Mouse (Mus musculus): ENCODE measurements around the gene Acvr2a. TPM values are rescaled to one million over a fixed set of nuclear protein-coding genes. Genes with fewer than 3 reads are reported as not detected.

Acvr2a gene
- polyA plus RNA-seq (2014; fragmentation: Nextera tagmentation; extraction: Ambion mirVana): 19.1 and 22.6 TPM in 2 replicates

DNA sequence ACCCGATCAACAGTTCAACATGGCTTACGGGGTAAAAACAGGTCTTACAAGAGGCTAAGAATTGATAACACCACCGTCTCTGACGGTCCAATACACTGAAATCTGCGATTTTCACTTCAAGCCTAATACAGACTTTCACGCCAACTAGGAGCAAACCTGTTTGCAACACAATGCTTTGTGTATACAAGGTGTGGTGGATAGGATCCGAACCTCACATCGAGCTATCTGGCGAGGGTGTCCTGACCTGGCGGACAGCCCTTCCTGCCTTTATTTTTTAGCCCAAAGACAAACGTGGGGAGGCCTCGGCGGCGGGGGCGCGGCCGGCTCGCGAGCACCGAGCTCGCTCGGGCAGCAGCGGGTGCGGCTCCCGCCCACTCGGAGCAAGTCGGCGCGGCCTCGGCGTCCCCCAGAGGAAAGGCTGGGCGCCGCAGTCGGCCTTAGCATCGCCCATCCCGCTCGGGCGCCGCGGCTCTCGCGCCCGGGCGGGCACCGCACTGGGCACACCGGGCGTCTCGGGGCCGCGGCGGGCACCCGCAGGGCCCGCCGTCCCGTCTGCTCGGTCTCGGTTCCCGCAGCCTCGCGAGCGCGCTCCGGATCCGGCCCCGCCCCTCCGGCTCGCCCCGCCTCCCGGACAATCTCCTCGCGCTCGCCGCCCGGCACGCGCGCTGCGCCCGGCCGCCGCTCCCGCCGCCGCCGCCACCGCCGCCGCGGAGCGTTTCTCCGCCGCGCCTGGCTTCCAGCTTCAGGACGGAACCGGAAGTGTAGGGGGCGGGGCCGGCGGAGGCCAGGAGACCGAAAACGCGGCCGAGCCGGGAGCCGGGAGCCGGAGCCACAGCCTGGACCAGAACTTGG is at the start of gene Acvr2a:
TSS of gene Acvr2a (plus strand) at position 739 of the 852 bp plus-strand sequence.
- Histone ChIP-seq H3K4me1 (replicated peaks; ENCODE audit: control insufficient read depth, insufficient read depth, low read length) (peaks cover 7% of the 10 kb centered on the region; the same call in 1 of the 2 replicates), H3K4me3 (ENCODE audit: low read depth, low read length) (peak within 1 kb of the TSS; percentile 89), H3K27ac (ENCODE audit: low read depth) (peak within 1 kb of the TSS; percentile 97), H3K4me2 (ENCODE audit: low read length) (peak within 1 kb of the TSS; percentile 81), H3K9ac (ENCODE audit: low read length) (peak within 1 kb of the TSS; percentile 91), H3K9me3 (ENCODE audit: control insufficient read depth, low read length) (no peaks in the 10 kb centered on the region), H3K27me3 (replicated peaks; ENCODE audit: control insufficient read depth, insufficient read depth, low read length) (no peaks in the 10 kb centered on the region), H3K36me3 (ENCODE audit: control insufficient read depth, insufficient read depth, low read length) (no peaks in the 10 kb centered on the region)
- WGBS: under 1% methylated on average over 60 of the region's 105 CpGs
- DNase-seq (ENCODE audit: low spot score) (peak; percentile 95), ATAC-seq (replicated peaks; ENCODE audit: low FRiP score, low TSS enrichment, low read depth) (peak; percentile 90)

DNA sequence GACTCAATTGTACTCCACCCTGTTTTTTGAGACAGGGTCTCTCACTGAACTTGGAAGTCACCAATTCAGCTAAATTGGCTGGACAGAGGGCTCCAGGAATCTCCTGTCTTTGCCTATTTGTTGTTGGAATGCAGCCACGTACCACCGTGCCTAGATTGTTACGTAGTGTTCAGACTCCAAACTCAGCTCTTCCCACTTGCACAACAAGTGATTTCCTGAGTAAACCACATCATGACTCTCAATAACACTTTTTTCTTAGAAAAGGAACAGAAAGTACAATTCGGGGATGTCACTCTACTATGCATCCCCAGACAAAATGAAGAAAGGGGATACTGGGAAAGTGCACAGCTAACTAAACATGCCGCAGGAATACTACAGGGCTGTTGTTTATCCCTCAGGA is 47.4 kb upstream of the Acvr2a start:
- Histone ChIP-seq H3K4me2 (ENCODE audit: low read length) (no peak overlapping the region), H3K4me3 (ENCODE audit: low read depth, low read length) (no peak overlapping the region), H3K36me3 (ENCODE audit: control insufficient read depth, insufficient read depth, low read length) (no peaks in the 10 kb centered on the region), H3K9me3 (ENCODE audit: control insufficient read depth, low read length) (no peaks in the 10 kb centered on the region), H3K9ac (ENCODE audit: low read length) (no peak overlapping the region), H3K27ac (ENCODE audit: low read depth) (no peak overlapping the region), H3K4me1 (replicated peaks; ENCODE audit: control insufficient read depth, insufficient read depth, low read length) (no peaks in the 10 kb centered on the region), H3K27me3 (replicated peaks; ENCODE audit: control insufficient read depth, insufficient read depth, low read length) (no peaks in the 10 kb centered on the region)
- no peak for ATAC-seq (replicated peaks; ENCODE audit: low FRiP score, low TSS enrichment, low read depth)
- DNase-seq (ENCODE audit: low spot score): no peak
- 97% methylated on average over 5 of the region's 5 CpGs for WGBS

DNA sequence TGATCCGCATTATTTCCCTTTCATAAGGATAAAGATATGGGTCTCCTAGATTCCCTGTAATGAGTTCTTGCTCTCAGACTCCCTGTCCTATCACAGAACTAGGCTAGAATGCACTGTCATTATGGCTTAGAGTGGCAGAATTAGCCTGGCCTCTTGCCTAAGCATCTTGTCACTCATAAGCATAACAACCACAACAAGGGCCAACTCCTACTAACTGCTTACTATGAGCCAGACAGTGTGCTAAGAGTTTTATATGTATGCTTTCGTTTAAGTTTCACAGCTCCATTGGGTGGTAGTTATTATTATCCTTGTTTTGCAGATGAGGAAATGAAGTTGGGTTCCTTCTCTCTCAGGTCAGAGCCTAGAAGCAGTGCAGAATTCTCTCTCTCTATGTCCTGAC is 46.1 kb upstream of the Acvr2a start:
- H3K4me2 ChIP-seq (ENCODE audit: low read length): no peak overlapping the region
- no peak for ATAC-seq (replicated peaks; ENCODE audit: low FRiP score, low TSS enrichment, low read depth)
- WGBS: 92% methylated on average over 2 of the region's 2 CpGs
- H3K27me3 ChIP-seq (replicated peaks; ENCODE audit: control insufficient read depth, insufficient read depth, low read length): no peaks in the 10 kb centered on the region
- H3K4me3 ChIP-seq (ENCODE audit: low read depth, low read length): no peak overlapping the region
- no peaks in the 10 kb centered on the region for H3K4me1 ChIP-seq (replicated peaks; ENCODE audit: control insufficient read depth, insufficient read depth, low read length)
- no peaks in the 10 kb centered on the region for H3K36me3 ChIP-seq (ENCODE audit: control insufficient read depth, insufficient read depth, low read length)
- no peak for DNase-seq (ENCODE audit: low spot score)
- H3K9ac ChIP-seq (ENCODE audit: low read length): no peak overlapping the region
- no peak overlapping the region for H3K27ac ChIP-seq (ENCODE audit: low read depth)
- no peaks in the 10 kb centered on the region for H3K9me3 ChIP-seq (ENCODE audit: control insufficient read depth, low read length)

DNA sequence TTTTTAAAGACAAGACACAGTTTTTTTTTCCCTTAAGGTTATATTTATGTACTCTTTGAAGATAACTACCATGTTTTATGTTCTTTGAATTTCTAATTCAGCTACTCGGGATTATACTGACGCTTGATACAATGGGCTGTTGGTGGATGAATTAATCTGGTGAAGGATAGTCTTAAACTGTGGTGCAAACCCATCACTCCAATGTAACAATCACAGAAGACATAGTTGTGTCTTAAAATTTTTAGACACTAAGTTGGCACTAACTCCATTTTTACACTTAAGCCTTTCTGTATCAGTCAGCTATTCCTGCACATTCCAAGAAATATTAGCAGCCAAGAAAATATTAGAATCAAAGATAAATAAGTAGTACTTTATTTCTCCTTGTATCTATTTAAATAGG is 45.7 kb upstream of the Acvr2a start:
- 88% methylated on average over 2 of the region's 2 CpGs for WGBS
- H3K36me3 ChIP-seq (ENCODE audit: control insufficient read depth, insufficient read depth, low read length): no peaks in the 10 kb centered on the region
- no peak overlapping the region for H3K27ac ChIP-seq (ENCODE audit: low read depth)
- H3K9ac ChIP-seq (ENCODE audit: low read length): no peak overlapping the region
- H3K4me2 ChIP-seq (ENCODE audit: low read length): no peak overlapping the region
- no peak for DNase-seq (ENCODE audit: low spot score)
- H3K4me1 ChIP-seq (replicated peaks; ENCODE audit: control insufficient read depth, insufficient read depth, low read length): no peaks in the 10 kb centered on the region
- ATAC-seq (replicated peaks; ENCODE audit: low FRiP score, low TSS enrichment, low read depth): no peak
- H3K4me3 ChIP-seq (ENCODE audit: low read depth, low read length): no peak overlapping the region
- no peaks in the 10 kb centered on the region for H3K9me3 ChIP-seq (ENCODE audit: control insufficient read depth, low read length)
- H3K27me3 ChIP-seq (replicated peaks; ENCODE audit: control insufficient read depth, insufficient read depth, low read length): no peaks in the 10 kb centered on the region

DNA sequence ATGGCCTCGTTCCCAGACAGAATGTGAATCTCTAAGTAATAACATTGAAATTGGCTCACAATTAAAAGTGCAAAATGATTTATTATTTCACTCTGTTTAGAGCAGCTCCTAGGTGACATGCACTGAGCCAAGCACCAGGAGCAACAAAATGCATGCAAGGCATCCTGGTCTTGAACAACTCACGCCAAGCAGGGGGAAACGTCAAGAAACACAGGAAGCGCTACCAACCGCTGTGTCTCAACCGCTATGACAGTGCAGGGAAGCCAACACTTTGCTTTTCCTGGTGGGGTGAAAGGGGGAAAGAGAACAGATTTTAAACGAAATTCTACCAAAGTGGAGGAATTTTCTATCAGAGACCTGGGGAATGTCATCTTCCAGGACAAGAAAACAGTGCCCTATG is 43.8 kb upstream of the Acvr2a start:
- H3K27me3 ChIP-seq (replicated peaks; ENCODE audit: control insufficient read depth, insufficient read depth, low read length): no peaks in the 10 kb centered on the region
- no peaks in the 10 kb centered on the region for H3K36me3 ChIP-seq (ENCODE audit: control insufficient read depth, insufficient read depth, low read length)
- no peak overlapping the region for H3K4me3 ChIP-seq (ENCODE audit: low read depth, low read length)
- 85% methylated on average over 7 of the region's 7 CpGs for WGBS
- no peaks in the 10 kb centered on the region for H3K4me1 ChIP-seq (replicated peaks; ENCODE audit: control insufficient read depth, insufficient read depth, low read length)
- ATAC-seq (replicated peaks; ENCODE audit: low FRiP score, low TSS enrichment, low read depth) (no peak), DNase-seq (ENCODE audit: low spot score) (no peak)
- no peak overlapping the region for H3K9ac ChIP-seq (ENCODE audit: low read length)
- no peak overlapping the region for H3K4me2 ChIP-seq (ENCODE audit: low read length)
- no peaks in the 10 kb centered on the region for H3K9me3 ChIP-seq (ENCODE audit: control insufficient read depth, low read length)
- H3K27ac ChIP-seq (ENCODE audit: low read depth): no peak overlapping the region

DNA sequence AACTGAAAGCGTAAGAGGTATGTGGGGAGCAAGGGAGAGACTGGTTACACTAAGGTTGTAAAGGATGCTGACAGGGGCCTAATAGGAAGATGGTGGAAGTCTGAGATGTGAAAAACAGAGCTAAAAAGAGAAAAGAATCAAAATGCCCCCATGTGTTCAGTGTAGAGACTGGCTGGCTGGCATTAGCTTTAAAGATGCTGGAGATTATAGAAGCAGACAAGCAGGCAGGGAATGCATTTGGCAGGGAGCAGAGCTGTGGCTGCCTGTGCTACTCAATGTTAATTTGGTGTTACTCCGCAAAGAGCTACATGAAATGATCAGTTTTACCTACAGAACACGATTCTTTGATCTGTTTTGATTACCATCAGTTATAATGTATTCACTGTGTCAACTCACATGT is 43.3 kb upstream of the Acvr2a start:
- ATAC-seq (replicated peaks; ENCODE audit: low FRiP score, low TSS enrichment, low read depth) (no peak), DNase-seq (ENCODE audit: low spot score) (no peak)
- Histone ChIP-seq H3K4me1 (replicated peaks; ENCODE audit: control insufficient read depth, insufficient read depth, low read length) (no peaks in the 10 kb centered on the region), H3K27ac (ENCODE audit: low read depth) (no peak overlapping the region), H3K9ac (ENCODE audit: low read length) (no peak overlapping the region), H3K27me3 (replicated peaks; ENCODE audit: control insufficient read depth, insufficient read depth, low read length) (no peaks in the 10 kb centered on the region), H3K36me3 (ENCODE audit: control insufficient read depth, insufficient read depth, low read length) (no peaks in the 10 kb centered on the region), H3K9me3 (ENCODE audit: control insufficient read depth, low read length) (no peaks in the 10 kb centered on the region), H3K4me3 (ENCODE audit: low read depth, low read length) (no peak overlapping the region), H3K4me2 (ENCODE audit: low read length) (no peak overlapping the region)
- WGBS: 90% methylated on average over 3 of the region's 3 CpGs

DNA sequence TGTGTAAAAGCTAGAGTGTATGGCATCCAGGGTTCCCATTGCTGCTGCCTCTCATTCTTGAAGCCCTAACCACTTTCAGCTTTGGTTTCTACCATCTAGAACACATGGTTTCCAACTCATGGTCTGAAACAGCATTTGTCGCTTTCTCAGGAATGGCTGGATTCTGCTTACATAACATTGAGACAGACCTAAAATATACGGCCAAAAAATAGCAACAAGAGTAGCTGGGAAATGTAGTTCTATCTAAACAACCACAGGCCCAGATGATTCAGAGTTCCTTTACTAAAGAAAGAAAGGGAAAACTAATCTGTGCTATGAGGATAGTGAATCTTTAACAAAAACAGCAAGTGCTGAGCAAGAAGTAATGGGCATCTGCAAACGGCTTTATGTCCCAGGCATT is 38.6 kb upstream of the Acvr2a start:
- WGBS: 77% methylated on average over 3 of the region's 3 CpGs

DNA sequence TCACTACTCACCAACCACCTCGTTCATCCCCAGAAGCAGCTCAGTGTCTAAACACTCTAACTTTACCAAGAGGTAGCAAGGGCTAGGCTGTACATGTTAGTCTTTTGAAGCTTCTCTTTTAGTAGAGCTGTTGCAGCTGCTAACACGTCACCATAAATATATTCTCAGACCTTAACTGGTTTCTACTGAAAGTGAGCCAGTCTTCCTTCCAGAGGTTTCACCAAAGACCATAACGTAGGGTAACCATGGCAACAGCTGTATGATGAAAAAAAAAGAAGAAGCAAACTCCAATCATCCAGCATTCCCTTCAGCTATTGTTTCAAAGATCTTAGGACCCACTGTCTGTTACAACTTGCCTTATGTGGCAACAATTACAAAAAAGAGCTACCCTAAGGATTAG is 25.0 kb upstream of the Acvr2a start:
- H3K4me3 ChIP-seq (ENCODE audit: low read depth, low read length): no peak overlapping the region
- DNase-seq (ENCODE audit: low spot score): no peak
- H3K9ac ChIP-seq (ENCODE audit: low read length): no peak overlapping the region
- H3K27ac ChIP-seq (ENCODE audit: low read depth): no peak overlapping the region
- ATAC-seq (replicated peaks; ENCODE audit: low FRiP score, low TSS enrichment, low read depth): no peak
- H3K4me2 ChIP-seq (ENCODE audit: low read length): no peak overlapping the region
- no peaks in the 10 kb centered on the region for H3K4me1 ChIP-seq (replicated peaks; ENCODE audit: control insufficient read depth, insufficient read depth, low read length)
- H3K27me3 ChIP-seq (replicated peaks; ENCODE audit: control insufficient read depth, insufficient read depth, low read length): no peaks in the 10 kb centered on the region
- WGBS: 63% methylated on average over 3 of the region's 3 CpGs
- H3K36me3 ChIP-seq (ENCODE audit: control insufficient read depth, insufficient read depth, low read length): no peaks in the 10 kb centered on the region
- 0 out of 2 replicates have a peak, but pooled peaks cover 2% of the 10 kb centered on the region for H3K9me3 ChIP-seq (ENCODE audit: control insufficient read depth, low read length)

More for the DNA sequence above, 38.6 kb upstream of the Acvr2a start:
- Histone ChIP-seq H3K9ac (ENCODE audit: low read length) (no peak overlapping the region), H3K9me3 (ENCODE audit: control insufficient read depth, low read length) (no peaks in the 10 kb centered on the region), H3K4me1 (replicated peaks; ENCODE audit: control insufficient read depth, insufficient read depth, low read length) (no peaks in the 10 kb centered on the region), H3K27me3 (replicated peaks; ENCODE audit: control insufficient read depth, insufficient read depth, low read length) (no peaks in the 10 kb centered on the region), H3K36me3 (ENCODE audit: control insufficient read depth, insufficient read depth, low read length) (no peaks in the 10 kb centered on the region), H3K4me2 (ENCODE audit: low read length) (no peak overlapping the region), H3K4me3 (ENCODE audit: low read depth, low read length) (no peak overlapping the region), H3K27ac (ENCODE audit: low read depth) (no peak overlapping the region)
- ATAC-seq (replicated peaks; ENCODE audit: low FRiP score, low TSS enrichment, low read depth): no peak
- no peak for DNase-seq (ENCODE audit: low spot score)
